Mouse (Mus musculus): ENCODE results near the gene Cox8b. TPM values are rescaled to one million over a fixed set of nuclear protein-coding genes. Genes with fewer than 3 reads are reported as not detected.

Cox8b gene
- polyA plus RNA-seq, 1 experiment, result 40.0 TPM

DNA sequence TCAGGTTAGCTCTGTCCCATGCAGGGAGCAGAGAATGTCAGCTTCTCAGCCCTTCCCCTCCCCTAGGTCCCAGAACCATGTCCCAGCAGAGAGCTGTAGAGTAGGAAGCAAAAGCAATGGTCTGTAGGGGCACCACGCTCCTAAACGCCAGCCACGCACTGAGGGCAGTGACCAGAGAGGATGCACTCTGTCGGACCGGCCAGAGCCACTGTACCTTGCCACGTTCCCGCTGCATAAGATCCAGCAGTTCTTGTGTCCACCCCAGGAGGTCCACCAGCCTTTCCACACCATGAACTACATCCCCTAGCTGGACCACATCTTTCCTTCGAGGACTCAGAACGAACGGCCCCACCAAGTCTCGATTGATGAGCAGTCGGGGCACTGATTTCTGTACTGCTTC is 35.5 kb downstream of the Cox8b start:
- no peak for DNase-seq (ENCODE audit: low read depth)

DNA sequence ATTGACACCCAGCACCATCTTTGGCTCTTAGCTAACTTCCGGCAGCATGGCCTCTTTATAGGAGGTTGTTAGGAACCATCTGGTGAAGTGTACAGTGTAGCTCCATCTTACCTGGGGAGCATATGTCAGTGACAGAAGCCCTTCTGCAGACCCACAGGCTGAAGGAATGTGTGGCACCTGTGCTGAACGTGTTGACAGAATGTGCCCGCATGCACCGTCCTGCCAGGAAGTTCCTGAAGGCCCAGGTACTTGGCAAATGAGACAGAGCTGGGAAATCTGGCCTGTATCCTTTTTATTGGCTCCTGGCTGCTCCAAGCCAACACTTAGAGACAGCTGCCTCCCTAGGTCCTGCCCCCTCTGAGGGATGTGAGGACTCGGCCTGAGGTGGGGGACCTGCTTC is 39.5 kb downstream of the Cox8b start:
- DNase-seq (ENCODE audit: low read depth), result no peak

DNA sequence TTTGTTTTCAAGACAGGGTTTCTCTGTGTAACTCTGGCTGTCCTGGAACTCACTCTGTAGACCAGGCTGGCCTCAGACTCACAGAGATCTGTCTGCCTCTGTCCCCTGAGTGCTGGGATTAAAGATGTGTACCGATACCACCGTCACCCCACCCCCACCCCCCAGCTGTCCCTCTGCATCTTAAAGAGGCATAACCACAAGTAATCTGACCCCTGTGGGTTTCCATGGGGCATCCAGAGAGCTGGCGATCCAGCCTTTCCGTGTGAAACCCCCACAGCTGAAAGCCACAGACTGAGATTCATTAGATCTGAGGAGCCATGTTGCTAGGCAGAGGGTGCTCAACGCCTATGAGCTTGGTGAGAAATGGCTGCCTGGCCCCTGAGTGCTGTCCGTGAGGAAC is 40.2 kb downstream of the Cox8b start:
- no peak for DNase-seq (ENCODE audit: low read depth)

- DNase-seq (ENCODE audit: low read depth), result no peak
These were observed 41.5 kb downstream of the Cox8b start for GRCm38 (mm10) chr7:140858746-140859145.

DNA sequence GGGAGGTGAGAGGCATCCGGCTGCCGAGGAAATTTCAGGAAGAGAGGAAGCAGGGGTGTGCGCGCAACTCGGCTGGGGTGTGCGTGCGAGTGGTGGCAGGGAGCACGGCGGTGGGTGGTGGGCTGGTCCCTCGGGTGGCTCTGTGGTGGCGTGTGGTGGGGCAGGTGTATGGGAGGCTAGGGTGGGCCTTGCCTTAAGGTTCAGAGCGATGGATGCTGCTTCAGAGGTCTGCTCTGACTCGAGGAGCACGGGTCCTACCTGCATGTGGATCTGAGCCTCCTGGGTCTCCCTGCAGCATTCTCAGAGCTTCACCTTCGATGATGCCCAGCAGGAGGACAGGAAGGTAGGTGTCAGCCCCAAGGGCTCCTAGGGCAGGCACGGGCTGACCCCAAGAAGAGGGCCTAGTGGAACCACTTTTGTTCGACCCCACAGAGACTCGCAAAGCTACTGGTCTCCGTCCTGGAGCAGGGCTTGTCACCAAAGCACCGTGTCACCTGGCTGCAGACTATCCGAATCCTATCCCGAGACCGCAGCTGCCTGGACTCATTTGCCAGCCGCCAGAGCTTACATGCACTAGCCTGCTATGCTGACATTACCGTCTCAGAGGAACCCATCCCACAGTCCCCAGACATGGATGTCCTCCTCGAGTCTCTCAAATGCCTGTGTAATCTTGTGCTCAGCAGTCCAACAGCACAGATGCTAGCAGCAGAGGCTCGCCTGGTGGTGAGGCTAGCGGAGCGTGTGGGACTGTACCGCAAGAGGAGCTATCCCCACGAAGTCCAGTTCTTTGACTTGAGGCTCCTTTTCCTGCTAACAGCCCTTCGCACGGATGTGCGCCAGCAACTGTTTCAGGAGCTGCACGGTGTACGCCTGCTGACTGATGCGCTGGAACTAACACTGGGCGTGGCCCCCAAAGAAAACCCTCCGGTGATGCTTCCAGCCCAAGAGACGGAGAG is 42.4 kb downstream of the Cox8b start, which contains the start of gene Bet1l:
Gene Bet1l, minus strand, starts transcription at position 28 of the 956 bp plus-strand sequence.
- DNase-seq (ENCODE audit: low read depth), result no peak

DNA sequence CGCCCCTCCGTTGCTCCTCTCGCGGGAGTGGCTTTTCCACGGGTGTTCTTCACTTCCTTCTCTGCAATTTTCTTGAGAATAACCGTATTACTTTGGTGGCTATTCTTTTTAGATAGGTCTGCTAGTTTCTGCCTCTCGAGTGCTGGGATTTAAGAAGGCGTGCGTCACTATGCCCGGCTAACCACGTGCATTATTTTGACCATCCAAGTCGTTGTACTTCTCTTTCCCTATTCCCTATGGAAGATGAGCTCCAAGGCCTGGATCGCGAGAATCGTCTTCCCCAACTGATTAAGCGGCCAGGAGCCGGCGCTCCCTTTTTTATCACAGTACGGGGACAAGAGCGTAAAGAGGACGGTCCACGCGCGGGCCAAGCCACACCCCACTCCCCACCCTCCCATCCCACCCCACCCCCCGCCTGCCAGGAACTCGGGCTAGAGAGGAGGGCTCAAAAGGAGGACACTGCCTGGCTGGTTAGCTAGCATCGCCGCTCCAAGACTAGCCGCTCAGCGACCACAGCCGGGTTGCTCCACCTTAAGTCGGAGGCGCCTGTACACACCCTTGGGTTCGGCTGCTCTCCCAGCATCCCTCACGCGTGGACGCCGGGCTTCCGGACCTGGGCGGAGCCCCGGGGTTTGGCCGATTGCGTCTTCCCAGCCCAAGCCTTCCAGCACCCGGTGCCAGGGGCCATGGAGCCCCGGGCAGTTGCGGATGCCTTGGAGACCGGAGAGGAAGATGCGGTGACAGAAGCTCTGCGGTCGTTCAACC is 43.3 kb downstream of the Cox8b start, which contains the start of gene Ric8a:
Gene Ric8a, plus strand, starts transcription at position 173 of the 765 bp plus-strand sequence.
- no peak for DNase-seq (ENCODE audit: low read depth)

DNA sequence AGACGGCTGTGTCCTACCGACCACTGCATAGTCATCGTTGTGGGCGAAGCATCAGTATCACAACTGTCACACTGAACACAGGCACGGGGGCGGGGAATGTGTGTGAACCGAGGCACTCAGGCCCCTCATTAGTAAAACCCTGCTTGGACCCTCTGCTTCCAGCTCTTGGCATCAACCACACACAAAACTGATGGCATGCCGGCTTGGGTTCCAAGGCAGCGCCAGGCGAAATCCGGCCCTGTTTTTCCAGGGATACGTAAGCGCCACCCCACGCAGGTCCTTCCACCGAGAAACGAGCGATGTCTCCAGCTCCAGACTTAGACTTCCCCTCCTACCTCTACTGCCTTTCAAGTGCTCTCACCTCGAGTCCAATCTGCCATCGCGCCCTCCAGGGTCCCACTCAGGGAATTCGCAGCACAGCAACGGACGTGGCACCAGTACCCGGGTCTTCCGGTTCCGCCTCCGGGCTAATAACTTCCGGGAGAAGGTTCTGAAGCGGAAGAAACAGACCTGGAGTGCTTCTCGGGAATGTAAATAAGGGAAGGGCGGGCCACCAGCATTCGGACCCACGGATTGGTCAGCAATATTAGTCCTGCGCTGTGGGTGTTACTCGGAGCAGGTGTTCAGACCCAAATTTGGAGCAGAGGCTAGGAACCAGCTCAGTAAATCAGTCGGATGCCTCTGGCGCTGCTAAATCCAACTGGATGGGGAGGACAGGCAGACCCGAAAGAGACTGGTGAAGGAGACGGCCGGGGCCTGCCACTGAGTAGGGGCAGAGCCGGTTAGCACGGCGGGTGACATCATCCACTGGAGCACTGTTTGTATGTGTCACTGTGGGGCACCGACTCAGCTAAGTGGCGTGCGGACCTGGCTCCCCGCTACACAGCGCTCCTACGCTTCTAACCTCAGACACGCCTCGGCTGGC is 44.1 kb downstream of the Cox8b start, which contains the start of gene Gm45785:
Gene Gm45785, minus strand, starts transcription at position 472 of the 925 bp plus-strand sequence.
- DNase-seq (ENCODE audit: low read depth), result peak; percentile 83

- DNase-seq (ENCODE audit: low read depth), result no peak
These were observed 45.1 kb downstream of the Cox8b start for GRCm38 (mm10) chr7:140855181-140855580.

DNA sequence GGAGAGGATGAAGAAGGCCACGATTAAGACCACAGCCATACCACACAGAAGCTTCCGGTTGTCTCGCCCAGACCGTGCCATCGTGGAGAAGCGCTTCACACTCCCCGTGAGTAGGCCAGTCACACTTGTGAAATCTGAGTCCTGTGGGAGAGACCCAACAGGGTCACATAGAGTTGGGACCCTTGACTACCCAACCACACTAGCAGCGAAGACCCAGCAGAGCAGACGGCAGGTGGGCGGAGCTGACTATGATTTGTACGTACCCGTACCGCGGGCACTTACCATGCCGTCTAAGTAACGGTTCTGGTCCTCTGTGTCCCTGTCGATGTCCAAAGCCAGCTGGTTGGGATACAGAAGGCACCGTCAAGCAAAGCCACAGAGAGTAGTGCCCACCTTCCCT is 45.8 kb downstream of the Cox8b start:
- DNase-seq (ENCODE audit: low read depth), result no peak

GRCm38 (mm10) chr7:140853386-140853785 is 46.9 kb downstream of the Cox8b start:
- no peak for DNase-seq (ENCODE audit: low read depth)

- no peak for DNase-seq (ENCODE audit: low read depth)
These were observed 48.3 kb downstream of the Cox8b start for GRCm38 (mm10) chr7:140851916-140852315.

Other genes starting within 250 kb of the Cox8b start
- gene Olfr539, start 240.5 kb downstream of the Cox8b start, polyA plus RNA-seq (2012; rRNA removed), result not detected in 2 replicates
- not detected in 2 replicates for gene Olfr45, start 218.5 kb downstream of the Cox8b start, polyA plus RNA-seq (2012; rRNA removed)
- not detected in 2 replicates for gene Olfr541, start 203.2 kb downstream of the Cox8b start, polyA plus RNA-seq (2012; rRNA removed)
- 82.4 and 284 TPM in 2 replicates for gene Cyp2e1, start 136.7 kb downstream of the Cox8b start, polyA plus RNA-seq (2012; rRNA removed)
- 0.68 and 1.2 TPM in 2 replicates for gene Syce1, start 112.6 kb downstream of the Cox8b start, polyA plus RNA-seq (2012; rRNA removed)
- gene Zfp941, start 78.3 kb downstream of the Cox8b start, polyA plus RNA-seq (2012; rRNA removed), result 0.20 and 0.30 TPM in 2 replicates
- 2.0 and 2.1 TPM in 2 replicates for gene Urah, start 65.4 kb downstream of the Cox8b start, polyA plus RNA-seq (2012; rRNA removed)
- 1.6 and 1.8 TPM in 2 replicates for gene Scgb1c1, start 54.9 kb downstream of the Cox8b start, polyA plus RNA-seq (2012; rRNA removed)
- gene Odf3, start 52.6 kb downstream of the Cox8b start, polyA plus RNA-seq (2012; rRNA removed), result 0.74 and 1.2 TPM in 2 replicates
- not detected in 2 replicates for gene Gm45785, start 44.1 kb downstream of the Cox8b start, polyA plus RNA-seq (2012; rRNA removed)
- 103 and 117 TPM in 2 replicates for gene Ric8a, start 43.5 kb downstream of the Cox8b start, polyA plus RNA-seq (2012; rRNA removed)
- gene Bet1l, start 42.9 kb downstream of the Cox8b start, polyA plus RNA-seq (2012; rRNA removed), result 32.0 and 40.0 TPM in 2 replicates
- gene Psmd13, start 18.5 kb downstream of the Cox8b start, polyA plus RNA-seq (2012; rRNA removed), result 68.5 and 81.3 TPM in 2 replicates
- gene Sirt3, start 18.1 kb downstream of the Cox8b start, polyA plus RNA-seq (2012; rRNA removed), result 27.4 and 29.3 TPM in 2 replicates
- 1.2 and 2.3 TPM in 2 replicates for gene Nlrp6, start 20.5 kb upstream of the Cox8b start, polyA plus RNA-seq (2012; rRNA removed)
- gene Pgghg, start 40.9 kb upstream of the Cox8b start, polyA plus RNA-seq (2012; rRNA removed), result 25.9 and 33.1 TPM in 2 replicates
- gene Ifitm5, start 49.8 kb upstream of the Cox8b start, polyA plus RNA-seq (2012; rRNA removed), result 0.84 and 1.7 TPM in 2 replicates
- gene Gm45717, start 55.5 kb upstream of the Cox8b start, polyA plus RNA-seq (2012; rRNA removed), result 0.36 and 0.74 TPM in 2 replicates
- gene Ifitm2, start 55.5 kb upstream of the Cox8b start, polyA plus RNA-seq (2012; rRNA removed), result 841 and 986 TPM in 2 replicates
- 73.9 and 89.5 TPM in 2 replicates for gene Ifitm1, start 66.8 kb upstream of the Cox8b start, polyA plus RNA-seq (2012; rRNA removed)
- gene Ifitm3, start 110.3 kb upstream of the Cox8b start, polyA plus RNA-seq (2012; rRNA removed), result 421 and 433 TPM in 2 replicates
- 10.2 and 16.1 TPM in 2 replicates for gene Ifitm6, start 117.5 kb upstream of the Cox8b start, polyA plus RNA-seq (2012; rRNA removed)
- gene Gm17387, start 128.7 kb upstream of the Cox8b start, polyA plus RNA-seq (2012; rRNA removed), result not detected in 2 replicates
- 7.7 and 8.9 TPM in 2 replicates for gene B4galnt4, start 160.7 kb upstream of the Cox8b start, polyA plus RNA-seq (2012; rRNA removed)
- gene Pkp3, start 177.8 kb upstream of the Cox8b start, polyA plus RNA-seq (2012; rRNA removed), result 21.5 and 23.5 TPM in 2 replicates
- 22.0 and 23.1 TPM in 2 replicates for gene Sigirr, start 200.1 kb upstream of the Cox8b start, polyA plus RNA-seq (2012; rRNA removed)
- gene Ano9, start 217.4 kb upstream of the Cox8b start, polyA plus RNA-seq (2012; rRNA removed), result 4.1 TPM in 2 replicates
- gene Ptdss2, start 221.9 kb upstream of the Cox8b start, polyA plus RNA-seq (2012; rRNA removed), result 42.3 and 42.8 TPM in 2 replicates

Data from gonadal fat pad, adult 2 months (tissue).